Mouse (Mus musculus) ovary, postnatal 14 days (tissue): ENCODE measurements around the gene Olfr599.
"Not testable (repeated sequence)": the region's sequence is repeated elsewhere in the genome, so short reads cannot be mapped to it uniquely, and the experiment has no call there.

Source experiments
- DNase-seq: peaks from one replicate; pipeline ENCODE4 v3.0.0; 2022; ENCODE audit warnings: low spot score

Gene Olfr599

DNA sequence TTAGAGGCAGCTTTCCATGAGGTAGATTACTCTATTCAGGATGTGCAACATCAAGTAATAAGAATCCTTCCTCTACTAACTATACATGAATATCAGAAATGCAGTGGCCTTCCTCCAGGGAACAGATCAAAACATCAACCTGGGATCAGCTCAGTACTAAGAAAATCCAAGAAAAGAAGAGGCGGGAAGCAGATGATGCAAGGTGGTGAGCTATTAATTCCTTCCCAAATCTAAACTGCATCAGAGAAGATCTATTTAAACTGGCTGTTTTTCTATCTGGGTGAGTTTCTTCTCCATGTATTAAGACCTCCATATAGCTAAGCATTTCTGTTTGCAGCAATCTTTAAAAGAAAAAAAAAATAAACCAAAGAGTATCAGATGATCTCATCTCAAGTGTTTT is at the start of gene Olfr599:
Olfr599 (plus strand) TSS at position 301 of the 400 bp plus-strand sequence.
- no peak for DNase-seq

DNA sequence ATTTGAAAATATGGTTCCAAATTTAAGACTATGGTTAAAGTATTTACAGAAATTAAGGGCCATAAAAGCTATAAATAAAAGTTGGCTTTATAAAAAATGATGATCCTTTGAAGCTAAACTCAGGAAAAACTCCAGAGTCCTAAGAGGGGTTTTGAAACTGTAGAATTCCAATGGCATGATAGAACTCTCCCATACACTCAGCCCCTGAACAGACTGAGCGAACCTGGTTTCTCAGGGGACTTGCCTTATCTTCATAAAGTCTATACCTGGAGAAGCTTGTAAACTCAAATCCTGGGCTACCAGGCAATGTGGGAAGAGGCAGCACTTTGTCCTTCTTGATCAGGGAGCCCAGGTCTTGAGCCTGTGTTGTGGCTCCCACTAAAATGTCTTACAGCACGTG is 30.4 kb upstream of the Olfr599 start, which contains the start of gene Olfr596:
Olfr596 (plus strand) TSS at position 301 of the 400 bp plus-strand sequence.
- not testable (repeated sequence) for DNase-seq

DNA sequence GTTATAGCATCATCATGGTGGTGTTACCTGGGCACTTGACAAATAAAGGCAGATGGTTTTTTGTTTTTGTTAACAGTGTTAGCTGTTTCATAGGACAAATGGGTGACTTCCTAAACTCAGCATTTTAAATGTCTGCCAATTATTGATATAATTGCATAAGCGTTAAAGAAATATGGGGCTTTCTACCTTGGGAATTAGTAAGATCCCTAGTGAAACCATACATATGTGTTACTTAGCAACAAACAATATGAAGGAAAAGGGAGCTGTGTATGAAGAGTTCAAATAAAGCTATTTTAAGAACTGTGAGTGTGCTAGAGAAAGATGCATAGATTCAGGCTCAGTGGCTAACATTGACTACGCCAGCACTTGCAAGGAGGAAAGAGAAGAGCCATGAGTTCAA is 19.7 kb upstream of the Olfr599 start, which contains the start of gene Olfr597:
Olfr597 (plus strand) TSS at position 301 of the 400 bp plus-strand sequence.
- DNase-seq: not testable (repeated sequence)

DNA sequence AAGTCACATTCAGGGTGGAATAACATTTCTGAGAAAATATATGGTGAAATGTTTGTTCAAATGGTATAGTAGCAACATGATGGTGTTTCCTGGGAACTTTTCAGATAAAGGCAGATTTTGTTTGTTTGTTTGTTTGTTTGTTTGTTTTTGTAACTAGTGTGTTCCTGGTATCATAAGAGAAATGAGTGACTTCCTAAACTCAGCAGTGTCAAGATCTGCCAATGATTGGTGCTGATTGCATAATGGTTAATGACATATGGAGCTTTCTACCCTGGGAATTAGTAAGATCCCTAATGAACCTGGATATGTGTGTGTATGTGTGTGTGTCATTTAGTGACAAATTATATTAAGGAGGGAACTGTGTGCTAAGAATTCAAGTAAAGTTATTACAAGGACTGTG is 12.4 kb upstream of the Olfr599 start, which contains the start of gene Olfr598:
Olfr598 (plus strand) TSS at position 301 of the 400 bp plus-strand sequence.
- DNase-seq: no peak

DNA sequence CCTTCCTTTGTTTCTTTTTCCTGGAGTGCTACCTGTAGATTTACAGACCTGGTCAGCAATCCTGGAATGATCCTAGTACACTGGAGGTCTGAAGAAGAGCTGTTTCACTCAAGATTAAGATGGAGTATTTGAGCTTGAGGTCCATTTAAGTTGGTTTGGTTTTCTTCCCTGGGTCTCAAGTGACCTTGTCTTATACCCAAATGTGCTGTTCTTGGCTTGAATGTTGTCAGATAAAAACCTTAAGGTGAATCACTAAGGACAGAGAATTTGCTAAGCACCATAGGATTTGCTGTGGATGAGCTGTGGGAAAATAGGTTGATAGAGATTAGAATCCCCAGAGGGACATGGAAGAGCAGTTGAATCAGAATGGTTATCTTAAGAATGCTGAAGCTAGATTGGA is 13.9 kb downstream of the Olfr599 start, which contains the start of gene Olfr600:
Olfr600 (minus strand) TSS at position 101 of the 400 bp plus-strand sequence.
- DNase-seq: no peak

DNA sequence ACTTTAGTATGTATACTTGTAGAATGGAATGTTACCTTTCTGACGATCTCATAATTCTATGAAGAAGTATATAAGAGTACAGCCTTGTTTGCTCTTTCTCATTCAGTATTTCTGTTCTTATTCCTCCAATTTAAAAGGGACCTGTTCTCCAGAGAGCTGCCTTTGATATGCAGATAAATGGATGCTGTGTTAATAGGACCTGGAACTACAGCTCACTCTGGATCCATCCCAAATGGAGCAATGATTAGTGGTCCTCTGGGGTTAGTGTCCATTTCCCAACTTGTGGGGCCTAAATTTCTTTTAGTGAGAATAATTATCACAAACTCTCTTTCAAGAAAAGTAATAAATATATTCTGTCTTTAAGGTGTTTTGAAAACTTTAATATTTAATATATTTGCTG is 26.8 kb downstream of the Olfr599 start, which contains the start of gene Olfr601:
Olfr601 (minus strand) TSS at position 101 of the 400 bp plus-strand sequence.
- DNase-seq: no peak

DNA sequence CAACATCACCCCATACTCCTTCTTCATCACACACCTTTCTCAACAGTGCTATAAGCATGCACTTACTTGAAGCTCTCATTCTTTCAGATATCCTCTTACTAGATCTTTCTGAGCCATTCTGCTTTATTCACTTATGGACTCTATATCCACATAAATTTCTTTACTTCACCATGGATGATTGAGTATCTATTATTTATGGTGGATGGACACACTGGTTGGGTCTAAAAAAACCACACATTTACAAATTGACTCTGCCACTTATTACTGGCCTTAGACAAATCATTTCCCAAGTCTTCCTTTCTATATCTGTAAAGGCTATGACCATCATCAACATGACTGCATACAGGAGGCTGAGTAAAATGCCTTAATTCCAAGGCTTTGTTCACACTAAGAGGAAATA is 50.4 kb downstream of the Olfr599 start, which contains the start of gene Olfr603:
Olfr603 (minus strand) TSS at position 101 of the 400 bp plus-strand sequence.
- no peak for DNase-seq
